Mouse (Mus musculus) lung, embryonic 15.5 days (tissue): ENCODE results near the gene Cacna2d3. TPM values are rescaled to one million over a fixed set of nuclear protein-coding genes. Genes with fewer than 3 reads are reported as not detected.

ENCODE experiments used
- ATAC-seq: fragments of 200-750 bp; cut with Nextera tagmentation; 2 replicates; pipeline ENCODE4 v1.8.0; 2017; ENCODE audit warnings: moderate number of reproducible peaks, borderline replicate concordance; ENCODE audit not compliant: low FRiP score, low TSS enrichment; ENCODE audit errors: extremely low read depth
- H3K27ac ChIP-seq: fragments of 300-500 bp; sonication (generic); 2 replicates; pipeline ENCODE4 v1.5.1; 2015; ENCODE audit warnings: moderate library complexity, mild to moderate bottlenecking, inconsistent platforms
- H3K27me3 ChIP-seq: fragments of 300-500 bp; sonication (generic); 2 replicates; pipeline ENCODE4 v1.6.1; 2015; ENCODE audit warnings: inconsistent platforms
- H3K36me3 ChIP-seq: fragments of 300-500 bp; sonication (generic); 2 replicates; pipeline ENCODE4 v1.6.1; 2015; ENCODE audit warnings: inconsistent platforms
- H3K4me1 ChIP-seq: fragments of 300-500 bp; sonication (generic); 2 replicates; pipeline ENCODE4 v1.6.1; 2015; ENCODE audit warnings: inconsistent platforms
- H3K4me2 ChIP-seq: fragments of 300-500 bp; sonication (generic); 2 replicates; pipeline ENCODE4 v1.6.1; 2015; ENCODE audit warnings: inconsistent platforms, mild to moderate bottlenecking, moderate library complexity
- H3K4me3 ChIP-seq: fragments of 300-500 bp; sonication (generic); 2 replicates; pipeline ENCODE4 v1.5.1; 2015; ENCODE audit warnings: mild to moderate bottlenecking, inconsistent platforms
- H3K9ac ChIP-seq: fragments of 300-500 bp; sonication (generic); 2 replicates; pipeline ENCODE4 v1.6.1; 2015; ENCODE audit warnings: inconsistent platforms
- H3K9me3 ChIP-seq: fragments of 300-500 bp; sonication (generic); 2 replicates; pipeline ENCODE4 v1.6.1; 2016; ENCODE audit warnings: inconsistent platforms
- WGBS: fragments of 180-500 bp; shearing (Covaris S2); methylation state at CpG from one replicate; pipeline ENCODE4 v1.1.7; 2015; 5-methylcytosine and 5-hydroxymethylcytosine counted together
- polyA plus RNA-seq: library from polyadenylated mRNA; unstranded; fragments of >200 nt; fragmentation: Nextera tagmentation; extraction: Ambion mirVana; gene quantifications from 2 replicates; pipeline ENCODE4 v1.2.1, GENCODE M21; 2015

Cacna2d3 gene
- polyA plus RNA-seq, 1 experiment from 2014 or later, result 0.57 TPM

DNA sequence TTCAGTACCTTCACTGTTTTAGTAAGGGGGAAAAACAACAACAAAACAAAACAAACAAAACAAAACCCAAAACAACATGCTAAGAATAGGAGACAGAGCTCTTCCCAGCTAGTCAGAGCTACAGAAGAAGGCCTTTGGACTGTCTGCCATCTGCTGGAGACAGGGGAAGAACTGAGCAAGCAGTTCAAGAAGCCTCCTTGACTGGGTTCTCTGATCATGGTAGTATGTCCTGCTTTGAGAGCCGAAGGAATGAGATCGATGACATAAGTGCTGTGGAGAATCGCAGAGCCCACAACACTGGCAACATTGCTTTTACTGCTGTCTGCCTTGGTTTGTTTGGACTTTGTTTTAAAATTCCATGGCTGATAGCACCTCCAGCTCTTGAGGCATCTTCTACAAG lies 598.9 kb downstream of the Cacna2d3 start:
- no peaks in the 10 kb centered on the region; the same call in 1 of the 2 replicates for H3K4me1 ChIP-seq
- peak overlapping the region; percentile 57 for H3K27ac ChIP-seq
- no peak overlapping the region for H3K4me3 ChIP-seq
- H3K27me3 ChIP-seq, result no peaks in the 10 kb centered on the region
- peak; percentile 55; the same call in 1 of the 2 replicates for ATAC-seq
- no peaks in the 10 kb centered on the region for H3K9me3 ChIP-seq
- H3K4me2 ChIP-seq, result no peak overlapping the region
- 83% methylated on average over 3 of the region's 3 CpGs for WGBS
- no peak overlapping the region for H3K9ac ChIP-seq
- H3K36me3 ChIP-seq, result no peaks in the 10 kb centered on the region

DNA sequence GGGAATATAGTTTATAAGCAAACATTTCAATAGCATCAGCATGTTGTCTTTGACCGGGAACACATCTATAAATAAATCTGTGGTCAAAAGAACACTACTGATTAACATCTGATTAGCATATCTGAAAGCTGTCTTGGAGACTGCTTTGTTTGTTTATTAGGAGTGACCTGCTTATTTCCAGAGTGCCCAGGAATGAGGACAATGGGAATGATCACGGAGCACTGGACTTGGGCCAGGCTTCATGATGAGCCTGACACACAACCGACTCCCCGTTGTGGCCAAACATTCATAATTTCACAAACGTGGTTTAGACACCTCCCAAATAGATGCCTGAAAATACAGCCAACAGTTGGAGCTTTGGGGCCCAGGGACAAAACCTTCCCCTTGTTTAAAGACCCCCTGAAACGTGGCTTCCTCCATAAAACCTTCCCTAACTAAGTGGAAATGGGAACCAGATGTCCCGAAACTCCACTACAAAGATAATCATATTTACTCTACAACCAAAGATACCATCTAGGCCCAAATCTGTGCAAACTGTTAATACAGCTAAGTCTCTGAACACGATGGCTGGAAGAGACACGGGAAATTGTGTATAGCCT lies 607.7 kb downstream of the Cacna2d3 start:
- Histone ChIP-seq H3K9ac (no peak overlapping the region), H3K36me3 (no peaks in the 10 kb centered on the region), H3K4me1 (0 out of 2 replicates have a peak, but pooled peaks cover 3% of the 10 kb centered on the region), H3K27ac (peak overlapping the region; percentile 55), H3K4me3 (no peak overlapping the region), H3K4me2 (no peak overlapping the region), H3K9me3 (no peaks in the 10 kb centered on the region), H3K27me3 (no peaks in the 10 kb centered on the region)
- 31% methylated on average over 9 of the region's 9 CpGs for WGBS
- peak; percentile 79; the same call in 1 of the 2 replicates for ATAC-seq

DNA sequence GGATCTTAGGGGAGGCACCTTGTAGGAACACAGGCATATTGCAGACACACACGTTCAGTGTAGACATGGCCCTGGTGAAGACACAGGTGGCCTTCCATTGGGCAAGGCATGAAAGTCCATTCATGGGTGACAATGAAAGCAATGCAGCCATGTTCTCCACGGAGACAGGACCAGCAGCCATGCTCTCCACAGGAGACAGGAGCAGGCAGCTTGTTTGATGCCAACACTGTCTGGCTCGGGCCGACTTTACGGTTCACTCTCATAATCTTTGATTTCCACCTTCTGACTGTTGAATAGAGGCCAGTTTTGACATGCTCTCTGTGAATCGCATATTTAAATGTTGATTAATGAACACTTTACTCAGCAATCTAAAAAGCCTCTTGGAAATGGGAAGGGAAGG lies 610.0 kb downstream of the Cacna2d3 start:
- 0 out of 2 replicates have a peak, but pooled peaks cover 3% of the 10 kb centered on the region for H3K4me1 ChIP-seq
- no peak overlapping the region for H3K9ac ChIP-seq
- no peak for ATAC-seq
- H3K27ac ChIP-seq, result no peak overlapping the region
- H3K4me2 ChIP-seq, result no peak overlapping the region
- no peaks in the 10 kb centered on the region for H3K27me3 ChIP-seq
- H3K9me3 ChIP-seq, result no peaks in the 10 kb centered on the region
- H3K36me3 ChIP-seq, result no peaks in the 10 kb centered on the region
- 75% methylated on average over 6 of the region's 6 CpGs for WGBS
- no peak overlapping the region for H3K4me3 ChIP-seq

DNA sequence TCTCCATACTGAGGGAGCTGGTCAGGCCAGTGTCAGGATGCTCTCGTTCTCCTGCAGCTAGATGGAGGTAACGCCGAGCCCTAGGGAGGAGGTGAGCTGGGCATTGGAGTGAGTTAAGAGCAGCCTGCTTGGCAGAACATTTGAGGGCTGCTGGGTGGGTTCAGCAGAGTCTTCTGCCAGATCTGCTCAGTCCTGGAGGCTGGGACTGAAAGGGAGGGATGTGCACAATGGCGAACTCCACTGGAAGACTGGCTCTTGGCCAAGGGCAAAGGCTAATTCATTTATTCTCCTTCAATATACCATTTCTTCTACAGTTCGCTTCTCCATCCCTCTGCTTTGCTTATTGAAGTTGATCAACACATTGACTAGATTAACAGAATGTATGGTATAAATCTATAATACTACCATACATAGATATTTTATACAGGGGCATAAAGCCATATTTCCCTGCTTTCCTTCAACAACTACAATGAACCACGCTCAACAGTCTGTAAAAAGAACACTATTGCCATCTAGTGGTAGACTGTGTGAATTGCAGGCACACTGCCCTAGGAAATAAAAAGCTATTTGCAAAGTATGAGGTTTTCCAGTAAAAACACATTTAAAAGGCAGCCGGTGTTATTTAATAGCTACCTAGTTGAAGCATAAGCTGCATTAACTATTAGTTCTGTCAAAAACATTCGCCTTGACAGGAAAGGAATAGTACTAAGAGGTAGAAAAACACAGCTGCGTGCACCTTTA lies 611.1 kb downstream of the Cacna2d3 start:
- no peak overlapping the region for H3K4me3 ChIP-seq
- no peak for ATAC-seq
- 82% methylated on average over 9 of the region's 9 CpGs for WGBS
- no peaks in the 10 kb centered on the region for H3K36me3 ChIP-seq
- 0 out of 2 replicates have a peak, but pooled peaks cover 3% of the 10 kb centered on the region for H3K4me1 ChIP-seq
- H3K27me3 ChIP-seq, result no peaks in the 10 kb centered on the region
- H3K9ac ChIP-seq, result no peak overlapping the region
- no peak overlapping the region for H3K27ac ChIP-seq
- no peaks in the 10 kb centered on the region for H3K9me3 ChIP-seq
- no peak overlapping the region for H3K4me2 ChIP-seq

DNA sequence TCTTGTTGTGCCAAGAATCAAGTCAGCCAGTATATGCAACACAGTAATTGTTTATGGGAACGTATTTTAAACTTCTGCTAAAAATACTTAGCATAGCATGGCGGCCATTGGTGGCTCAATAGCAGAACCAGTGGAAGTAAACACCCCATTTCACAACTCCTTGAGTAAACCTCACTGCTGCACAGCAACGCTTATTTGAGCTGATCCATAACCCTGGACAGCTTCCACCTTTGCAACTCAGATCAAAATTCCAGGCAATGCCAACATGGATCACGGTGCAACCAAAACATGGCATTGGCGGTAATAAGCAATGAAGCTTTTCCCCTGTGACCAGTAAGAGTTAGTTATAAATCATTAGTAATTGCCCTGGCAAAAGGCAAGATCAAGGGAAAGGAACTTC lies 614.2 kb downstream of the Cacna2d3 start:
- no peaks in the 10 kb centered on the region for H3K36me3 ChIP-seq

DNA sequence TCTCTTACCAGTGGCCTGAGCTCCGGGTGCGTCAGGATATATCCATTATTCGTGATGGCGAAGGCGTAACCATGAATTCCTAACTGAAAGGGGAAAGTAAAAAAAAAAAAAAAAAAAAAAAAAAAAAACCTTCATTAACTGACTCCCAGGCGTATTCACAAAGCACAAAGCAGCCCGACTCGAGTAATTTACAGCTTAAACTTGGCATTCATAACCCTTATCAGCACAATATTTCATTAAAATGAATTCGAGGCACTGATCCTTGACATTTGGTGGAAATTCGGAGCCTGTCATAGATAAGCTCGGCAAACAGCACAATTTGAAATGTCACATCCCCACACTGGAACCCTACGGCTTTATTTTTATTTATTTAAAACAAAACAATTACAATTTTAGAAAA lies 623.9 kb downstream of the Cacna2d3 start:
- no peaks in the 10 kb centered on the region for H3K27me3 ChIP-seq
- no peaks in the 10 kb centered on the region for H3K9me3 ChIP-seq
- no peaks in the 10 kb centered on the region for H3K4me1 ChIP-seq
- no peak for ATAC-seq
- H3K27ac ChIP-seq, result no peak overlapping the region
- 48% methylated on average over 12 of the region's 12 CpGs for WGBS
- H3K36me3 ChIP-seq, result no peaks in the 10 kb centered on the region
- no peak overlapping the region for H3K9ac ChIP-seq
- H3K4me2 ChIP-seq, result no peak overlapping the region
- no peak overlapping the region for H3K4me3 ChIP-seq

More for the DNA sequence above, 614.2 kb downstream of the Cacna2d3 start:
- Histone ChIP-seq H3K4me1 (no peaks in the 10 kb centered on the region), H3K9ac (no peak overlapping the region), H3K27me3 (no peaks in the 10 kb centered on the region), H3K27ac (no peak overlapping the region), H3K4me2 (no peak overlapping the region), H3K4me3 (no peak overlapping the region), H3K9me3 (no peaks in the 10 kb centered on the region)
- 71% methylated on average over 5 of the region's 5 CpGs for WGBS
- ATAC-seq, result no peak

DNA sequence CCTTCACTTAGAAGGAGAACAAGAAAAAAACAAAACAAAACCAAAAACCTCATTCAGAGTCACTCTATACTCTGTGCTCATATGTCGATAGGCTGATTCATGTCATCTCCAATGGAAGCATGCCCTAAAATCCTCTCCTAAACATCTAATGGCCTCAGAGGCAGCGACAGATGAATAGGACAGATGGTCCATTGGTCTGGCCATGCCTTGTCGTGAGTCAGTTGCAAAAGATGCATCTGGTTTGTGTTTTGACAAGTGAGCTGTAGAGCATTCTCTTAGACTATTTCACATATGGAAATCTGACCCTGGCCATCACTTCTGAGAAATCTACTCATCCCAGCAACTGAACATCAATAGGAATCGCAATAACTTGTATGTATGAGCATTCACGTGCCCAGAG lies 626.2 kb downstream of the Cacna2d3 start:
- 84% methylated on average over 5 of the region's 5 CpGs for WGBS
- Histone ChIP-seq H3K4me3 (no peak overlapping the region), H3K4me2 (no peak overlapping the region), H3K4me1 (no peaks in the 10 kb centered on the region), H3K27ac (no peak overlapping the region), H3K27me3 (peaks cover 1% of the 10 kb centered on the region; the same call in 1 of the 2 replicates), H3K9ac (no peak overlapping the region), H3K9me3 (no peaks in the 10 kb centered on the region), H3K36me3 (no peaks in the 10 kb centered on the region)
- no peak for ATAC-seq

DNA sequence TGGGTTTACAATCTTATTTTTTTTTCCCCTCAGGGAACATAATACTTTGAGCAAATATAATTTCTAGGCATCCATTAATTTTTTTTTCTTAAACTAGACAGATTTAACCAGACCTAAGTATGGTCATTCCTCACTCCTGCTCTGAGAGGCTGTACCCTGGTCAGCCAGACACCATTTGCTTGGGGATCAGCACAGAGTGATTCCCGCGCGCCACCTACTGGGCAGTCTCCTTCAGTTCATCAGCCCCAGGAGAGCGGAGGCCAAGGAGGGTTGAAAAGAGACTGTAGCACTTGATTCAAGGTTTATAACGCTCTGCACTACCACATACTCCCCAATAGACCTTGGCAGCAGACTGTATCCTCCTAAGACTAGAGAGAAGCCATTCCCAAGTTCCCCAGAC lies 631.6 kb downstream of the Cacna2d3 start:
- Histone ChIP-seq H3K4me1 (no peaks in the 10 kb centered on the region), H3K4me2 (no peak overlapping the region), H3K9me3 (no peaks in the 10 kb centered on the region), H3K4me3 (no peak overlapping the region), H3K36me3 (no peaks in the 10 kb centered on the region), H3K27me3 (peaks cover 8% of the 10 kb centered on the region), H3K27ac (no peak overlapping the region), H3K9ac (no peak overlapping the region)
- WGBS, result 5% methylated on average over 5 of the region's 5 CpGs
- peak; percentile 55; the same call in 1 of the 2 replicates for ATAC-seq

DNA sequence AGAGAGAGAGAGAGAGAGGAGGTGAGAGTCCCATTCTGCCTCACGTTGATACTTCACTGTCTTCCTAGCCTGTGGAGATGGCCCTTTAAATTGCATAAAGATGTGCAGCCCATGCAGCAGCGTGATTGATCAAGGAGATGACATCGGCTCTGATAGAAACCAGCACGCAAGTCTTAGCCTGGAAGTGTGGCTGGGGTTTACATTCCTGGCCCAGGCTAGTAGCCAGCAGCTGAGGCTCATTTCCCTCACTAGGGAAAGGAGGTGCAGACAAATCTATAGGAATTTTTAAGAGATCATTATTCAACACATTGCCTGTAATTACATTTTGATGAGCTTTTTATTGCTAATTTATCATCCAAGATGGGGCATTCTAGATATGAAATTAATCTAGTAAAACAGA lies 635.1 kb downstream of the Cacna2d3 start:
- 14% methylated on average over 4 of the region's 4 CpGs for WGBS
- H3K4me3 ChIP-seq, result no peak overlapping the region
- H3K9me3 ChIP-seq, result no peaks in the 10 kb centered on the region
- no peak overlapping the region for H3K27ac ChIP-seq
- H3K36me3 ChIP-seq, result no peaks in the 10 kb centered on the region
- no peak overlapping the region for H3K9ac ChIP-seq
- no peak overlapping the region for H3K4me2 ChIP-seq
- peaks cover 8% of the 10 kb centered on the region for H3K27me3 ChIP-seq
- no peak for ATAC-seq
- no peaks in the 10 kb centered on the region for H3K4me1 ChIP-seq

DNA sequence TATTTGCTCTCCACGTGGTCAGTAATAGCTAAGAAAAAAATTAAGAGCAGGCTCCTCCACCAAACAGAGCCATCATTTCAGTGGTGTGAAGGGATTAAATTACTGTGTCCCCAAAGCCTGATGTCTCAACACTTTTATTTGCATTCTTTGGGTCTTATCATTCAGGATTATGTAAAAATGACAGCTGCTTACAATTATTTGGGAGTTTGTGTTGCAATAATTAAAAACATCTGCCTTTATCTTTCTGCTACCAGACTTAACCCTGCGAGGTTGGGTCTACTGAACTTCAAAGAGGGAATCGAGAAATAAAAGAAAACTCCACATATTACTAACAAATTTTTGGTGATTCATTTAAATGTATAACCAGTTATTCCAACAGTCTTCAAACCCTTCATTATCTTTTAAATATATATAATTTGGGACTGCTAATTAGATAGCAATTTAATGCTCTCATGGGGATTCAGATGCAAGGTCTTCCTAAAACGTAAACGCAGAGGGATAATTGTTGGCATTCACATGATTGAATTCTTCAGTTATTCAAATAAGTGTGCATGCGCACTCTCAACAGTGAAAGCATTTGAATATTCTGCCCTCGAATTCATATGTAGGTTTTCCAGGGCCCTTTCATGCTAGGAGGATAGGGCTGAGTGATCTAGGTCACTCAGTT lies 636.0 kb downstream of the Cacna2d3 start:
- 58% methylated on average over 7 of the region's 7 CpGs for WGBS
- Histone ChIP-seq H3K4me1 (no peaks in the 10 kb centered on the region), H3K4me2 (no peak overlapping the region), H3K36me3 (no peaks in the 10 kb centered on the region), H3K27ac (no peak overlapping the region), H3K4me3 (no peak overlapping the region), H3K9me3 (no peaks in the 10 kb centered on the region), H3K27me3 (peaks cover 8% of the 10 kb centered on the region), H3K9ac (no peak overlapping the region)
- no peak for ATAC-seq

DNA sequence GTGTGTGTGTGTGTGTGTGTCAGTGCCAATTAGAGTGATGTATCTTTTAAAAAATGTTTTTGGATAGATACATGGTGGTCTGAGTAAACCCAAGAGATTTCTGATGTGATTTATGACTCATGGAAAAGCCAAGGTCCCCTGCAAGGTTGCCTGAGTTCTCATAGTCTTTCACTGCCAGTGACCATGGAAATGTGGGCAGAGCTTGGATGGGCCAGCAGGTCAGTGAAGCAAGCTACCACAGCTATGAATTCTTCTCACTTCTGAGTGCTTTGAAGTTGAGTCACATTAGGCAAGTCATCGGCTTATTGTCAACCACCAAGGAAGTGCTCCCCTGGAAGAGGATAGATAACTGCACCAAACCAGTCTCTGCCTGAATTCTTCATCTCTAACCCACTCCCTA lies 639.5 kb downstream of the Cacna2d3 start:
- Histone ChIP-seq H3K27me3 (no peaks in the 10 kb centered on the region), H3K4me1 (no peaks in the 10 kb centered on the region), H3K9me3 (no peaks in the 10 kb centered on the region), H3K36me3 (no peaks in the 10 kb centered on the region), H3K27ac (no peak overlapping the region), H3K4me3 (no peak overlapping the region), H3K9ac (no peak overlapping the region), H3K4me2 (no peak overlapping the region)
- WGBS, result 45% methylated on average over 1 of the region's 1 CpGs
- ATAC-seq, result no peak

DNA sequence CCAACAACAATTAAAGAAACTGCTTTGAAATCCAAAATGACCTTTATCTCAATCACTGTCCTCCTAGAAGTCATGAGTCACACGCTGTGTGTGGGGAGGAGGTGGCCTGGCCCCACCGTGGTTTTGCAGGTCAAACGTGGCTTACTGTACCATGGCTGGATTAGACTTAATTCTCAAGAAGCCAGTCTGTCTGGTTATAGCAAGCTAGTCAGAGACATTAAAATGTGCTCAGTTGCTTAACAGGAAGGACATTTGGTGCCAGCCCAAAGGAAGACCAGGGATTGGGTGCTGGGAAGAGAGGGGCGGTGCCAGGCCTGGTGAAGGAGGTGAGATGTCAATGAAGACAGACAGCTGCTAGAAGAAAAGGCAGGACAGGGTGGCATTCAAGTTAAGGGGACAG lies 641.0 kb downstream of the Cacna2d3 start:
- no peak overlapping the region for H3K4me2 ChIP-seq
- H3K4me3 ChIP-seq, result no peak overlapping the region
- no peak overlapping the region for H3K27ac ChIP-seq
- H3K36me3 ChIP-seq, result no peaks in the 10 kb centered on the region
- H3K27me3 ChIP-seq, result no peaks in the 10 kb centered on the region
- no peak for ATAC-seq
- H3K4me1 ChIP-seq, result no peaks in the 10 kb centered on the region
- no peak overlapping the region for H3K9ac ChIP-seq
- WGBS, result 75% methylated on average over 4 of the region's 4 CpGs
- no peaks in the 10 kb centered on the region for H3K9me3 ChIP-seq
